ENCODE assay signal across 17 mouse cellular contexts in genomic region chr7:40575971-40576370, GRCm38 (mm10).
DNase-seq lines count a peak whose midpoint lies in the region.
"Had no signal": no experiment of that assay in that cellular context is flagged by ENCODE, and none has a peak within 500 bp of the region (broad histone marks: within the 10 kb centered on the region; RNA-seq: fewer than 3 reads in every experiment).

No protein-coding gene starts in this region.

- DNase-seq in frontal cortex, postnatal 36 days (ENCODE audit: low spot score in 2 of 2): peak; percentile 8 to 32
- DNase-seq in frontal cortex, postnatal 10 days (ENCODE audit: low spot score in 2 of 2): no peak
- peak; percentile 5 to 7 for DNase-seq in right cerebral cortex, adult 2 months (ENCODE audit: low spot score in 2 of 2)
- DNase-seq in right cerebral cortex, postnatal 36 days (ENCODE audit: low spot score in 2 of 2): no peak
- DNase-seq in telencephalon, adult 2 months (ENCODE audit: low read depth, low spot score): peak; percentile 21
- DNase-seq in adrenal gland, postnatal 10 days: no peak
- DNase-seq: adrenal gland, adult 2 months; adrenal gland, postnatal 14 days; adrenal gland, postnatal 36 days; cerebellum, adult 11 months; cerebellum, adult 18-20 months; cerebellum, adult 8-10 months; cerebellum, adult 9-11 months; cerebellum, postnatal 14 days; cerebellum, postnatal 36 days; embryo, embryonic 11 days; forebrain, postnatal 0 days had no signal

Comparison
In these comparisons a context has a peak if more than half of its experiments do, and no peak if none do; other contexts are left out.
1. DNase-seq: peak in frontal cortex, postnatal 36 days (2 of 2), right cerebral cortex, adult 2 months (2 of 2) and telencephalon, adult 2 months (single experiment); none in frontal cortex, postnatal 10 days (0 of 2), right cerebral cortex, postnatal 36 days (0 of 2) and adrenal gland, postnatal 10 days (single experiment).